Mouse (Mus musculus): Measurements from ENCODE around the gene Scd3. TPM values are rescaled to one million over a fixed set of nuclear protein-coding genes. Genes with fewer than 3 reads are reported as not detected.

Scd3 gene
- total RNA-seq (2021) (under 1 TPM in 1 of 2 experiments, not detected in 1; 0.09 TPM), polyA plus RNA-seq (2012; rRNA removed) (0.10 TPM in 1 of 2 replicates, not detected in the other)
- long read RNA-seq, partial matches to known transcripts: 0 of 1 reads
- long read RNA-seq, other reads (novel, unspliced or antisense): 1 of 1 reads

GRCm38 (mm10) chr19:44203015-44203564 lies at the start of gene Scd3:
Gene Scd3 (plus strand): TSS chr19:44203269.
- DNase-seq: no peak

GRCm38 (mm10) chr19:44153781-44154180 lies 49.3 kb upstream of the Scd3 start:
- no peak for DNase-seq

- DNase-seq: no peak
Observed at GRCm38 (mm10) chr19:44157005-44157404, 46.1 kb upstream of the Scd3 start.

- no peak for DNase-seq
Observed at GRCm38 (mm10) chr19:44159386-44159785, 43.7 kb upstream of the Scd3 start.

- no peak for DNase-seq
Observed at GRCm38 (mm10) chr19:44161515-44161914, 41.6 kb upstream of the Scd3 start.

GRCm38 (mm10) chr19:44174835-44175234 lies 28.2 kb upstream of the Scd3 start:
- no peak for DNase-seq

- no peak for DNase-seq
Observed at GRCm38 (mm10) chr19:44176741-44177140, 26.3 kb upstream of the Scd3 start.

GRCm38 (mm10) chr19:44180502-44180901 lies 22.6 kb upstream of the Scd3 start:
- peak; percentile 10 for DNase-seq

- no peak for DNase-seq
Observed at GRCm38 (mm10) chr19:44183968-44184367, 19.1 kb upstream of the Scd3 start.

GRCm38 (mm10) chr19:44189056-44189455 lies 14.0 kb upstream of the Scd3 start:
- DNase-seq: no peak

GRCm38 (mm10) chr19:44192342-44192741 lies 10.7 kb upstream of the Scd3 start, which contains the start of gene Pkd2l1:
Gene Pkd2l1 (minus strand): TSS chr19:44192442.
- DNase-seq: no peak

GRCm38 (mm10) chr19:44193906-44194305 lies 9.2 kb upstream of the Scd3 start:
- peak; percentile 9 for DNase-seq

GRCm38 (mm10) chr19:44195138-44195537 lies 7.9 kb upstream of the Scd3 start:
- DNase-seq: peak; percentile 63

GRCm38 (mm10) chr19:44197053-44197852 lies 5.8 kb upstream of the Scd3 start:
- no peak for DNase-seq

GRCm38 (mm10) chr19:44198494-44198893 lies 4.6 kb upstream of the Scd3 start:
- DNase-seq: no peak

- DNase-seq: peak; percentile 19
Observed at GRCm38 (mm10) chr19:44198964-44199363, 4.1 kb upstream of the Scd3 start.

GRCm38 (mm10) chr19:44207079-44207478 lies 4.0 kb downstream of the Scd3 start:
- no peak for DNase-seq

- DNase-seq: no peak
Observed at GRCm38 (mm10) chr19:44215255-44215654, 12.2 kb downstream of the Scd3 start.

- DNase-seq: no peak
Observed at GRCm38 (mm10) chr19:44217958-44218525, 15.0 kb downstream of the Scd3 start.

GRCm38 (mm10) chr19:44225728-44226127 lies 22.7 kb downstream of the Scd3 start:
- no peak for DNase-seq

GRCm38 (mm10) chr19:44229776-44230175 lies 26.7 kb downstream of the Scd3 start:
- DNase-seq: no peak

GRCm38 (mm10) chr19:44230212-44230611 lies 27.1 kb downstream of the Scd3 start:
- DNase-seq: no peak

- DNase-seq: no peak
Observed at GRCm38 (mm10) chr19:44231608-44232151, 28.6 kb downstream of the Scd3 start.

Measured in adrenal gland, adult 2 months (tissue).